Comparison of ENCODE assay signal across 8 mouse cellular contexts in genomic region chr10:60105391-60106145, GRCm38 (mm10). TPM values are rescaled to one million over a fixed set of nuclear protein-coding genes. Genes with fewer than 3 reads are reported as not detected.
DNase-seq lines count a peak whose midpoint lies in the region; ATAC-seq and TF ChIP-seq lines count a peak whose summit lies in the region.

No protein-coding gene starts in this region.

- H3K4me1 ChIP-seq in embryonic facial prominence, embryonic 14.5 days (ENCODE audit: control insufficient read depth, insufficient read depth, low read length) = 0 out of 2 replicates have a peak, but pooled peaks cover 8% of the 10 kb centered on the region
- H3K4me1 ChIP-seq in intestine, embryonic 16.5 days (ENCODE audit: control insufficient read depth, insufficient read depth, low read length) = peaks cover 17% of the 10 kb centered on the region
- H3K4me1 ChIP-seq in olfactory bulb, adult 2 months (ENCODE audit: control insufficient read depth, insufficient read depth, low read length) = peaks cover 33% of the 10 kb centered on the region

- intact Hi-C loops in left cerebral cortex, adult 2 months (cut with DNase I) = loop anchor here (2.0 to 5.0 kb wide), 3 partner anchors 23 to 208 kb away; partner anchors contain the start of genes Anapc16 and Ascc1
- intact Hi-C loops in left cerebral cortex, postnatal 10 days (cut with DNase I) = loop anchor here (5.0 kb wide), 1 partner anchor 103 kb away; the partner anchor contains the start of genes Anapc16 and Ascc1
- intact Hi-C loops in left cerebral cortex, postnatal 25 days (cut with DNase I) = loop anchor here (2.0 kb wide), 3 partner anchors 15 to 209 kb away; partner anchors contain the start of genes Anapc16 and Ascc1

- 20% methylated on average over 18 of the region's 20 CpGs for WGBS in embryonic facial prominence, embryonic 14.5 days
- 26% methylated on average over 20 of the region's 20 CpGs for WGBS in intestine, embryonic 16.5 days
- 20% methylated on average over 20 of the region's 20 CpGs for WGBS in olfactory bulb, adult 2 months

- DNase-seq in left cerebral cortex, adult 2 months (ENCODE audit: extremely low spot score in 1 of 2, low spot score in 2 of 2) = no peak
- no peak for DNase-seq in left cerebral cortex, postnatal 10 days (ENCODE audit: extremely low spot score in 1 of 2, low spot score in 2 of 2)
- no peak for DNase-seq in embryonic facial prominence, embryonic 14.5 days (ENCODE audit: low spot score)
- no peak for DNase-seq in thymus, postnatal 25 days
- DNase-seq in left cerebral cortex, postnatal 25 days (ENCODE audit: low spot score in 2 of 2) = no peak
- DNase-seq in layer of hippocampus, postnatal 10 days (ENCODE audit: low spot score in 2 of 2) = no peak

- ATAC-seq in embryonic facial prominence, embryonic 14.5 days (ENCODE audit: low read depth) = no peak
- ATAC-seq in intestine, embryonic 16.5 days = peak; percentile 34

- H3K27ac ChIP-seq in left cerebral cortex, adult 2 months = peak overlapping the region; percentile 99
- peak overlapping the region; percentile 6; the same call in 1 of the 2 replicates for H3K27ac ChIP-seq in embryonic facial prominence, embryonic 14.5 days (replicated peaks; ENCODE audit: low read depth, low read length)
- no peak overlapping the region for H3K27ac ChIP-seq in intestine, embryonic 16.5 days (ENCODE audit: low read length)
- H3K27ac ChIP-seq in olfactory bulb, adult 2 months (ENCODE audit: insufficient read depth, low read depth, low read length) = peak overlapping the region; percentile 96

- no peaks in the 10 kb centered on the region for H3K9me3 ChIP-seq in embryonic facial prominence, embryonic 14.5 days (ENCODE audit: control insufficient read depth, low read length)
- no peaks in the 10 kb centered on the region for H3K9me3 ChIP-seq in intestine, embryonic 16.5 days (ENCODE audit: control insufficient read depth, low read length)

- no peak; the same call in 1 of the 2 replicates for TF ChIP-seq POLR2A in olfactory bulb, adult 2 months (IDR thresholded peaks at IDR 0.05; ENCODE audit: insufficient read depth, low read depth, low read length)

- peak overlapping the region; percentile 76; the same call in 1 of the 2 replicates for H3K9ac ChIP-seq in embryonic facial prominence, embryonic 14.5 days (ENCODE audit: low read depth, low read length)
- no peak overlapping the region for H3K9ac ChIP-seq in intestine, embryonic 16.5 days (ENCODE audit: low read depth, low read length)

- peaks cover 41% of the 10 kb centered on the region for H3K27me3 ChIP-seq in embryonic facial prominence, embryonic 14.5 days (replicated peaks; ENCODE audit: control insufficient read depth, insufficient read depth, low read length)
- H3K27me3 ChIP-seq in intestine, embryonic 16.5 days (replicated peaks; ENCODE audit: control insufficient read depth, insufficient read depth, low read length) = peaks cover 31% of the 10 kb centered on the region

- peak overlapping the region; percentile 99 for H3K4me2 ChIP-seq in embryonic facial prominence, embryonic 14.5 days (ENCODE audit: low read depth, low read length)
- H3K4me2 ChIP-seq in intestine, embryonic 16.5 days (ENCODE audit: low read depth, low read length) = peak overlapping the region; percentile 99

- H3K4me3 ChIP-seq in left cerebral cortex, adult 2 months = peak overlapping the region; percentile 90
- H3K4me3 ChIP-seq in embryonic facial prominence, embryonic 14.5 days (ENCODE audit: low read depth, low read length) = peak overlapping the region; percentile 66
- H3K4me3 ChIP-seq in intestine, embryonic 16.5 days (ENCODE audit: low read length) = peak overlapping the region; percentile 62; the same call in 1 of the 2 replicates
- peak overlapping the region; percentile 82 for H3K4me3 ChIP-seq in olfactory bulb, adult 2 months (ENCODE audit: insufficient read depth, low read depth, low read length)

- TF ChIP-seq CTCF in left cerebral cortex, adult 2 months (IDR thresholded peaks at IDR 0.05) = no peak
- no peak for TF ChIP-seq CTCF in olfactory bulb, adult 2 months (IDR thresholded peaks at IDR 0.05; ENCODE audit: insufficient read depth, low read depth, low read length)

- H3K36me3 ChIP-seq in embryonic facial prominence, embryonic 14.5 days (ENCODE audit: control insufficient read depth, insufficient read depth, low read length) = 0 out of 2 replicates have a peak, but pooled peaks cover 3% of the 10 kb centered on the region
- no peaks in the 10 kb centered on the region for H3K36me3 ChIP-seq in intestine, embryonic 16.5 days (ENCODE audit: control insufficient read depth, insufficient read depth, low read length)

RNA-seq across cellular contexts. Expression of gene Spock2, which starts 0.5 kb away (rescaled TPM):
- total RNA-seq in left cerebral cortex, adult 2 months (2021) = 100 to 1,000 TPM; 541 to 578 TPM
- total RNA-seq in left cerebral cortex, postnatal 10 days (2021) = 100 to 1,000 TPM; 484 to 496 TPM
- 8.8 and 10.0 TPM in 2 replicates for polyA plus RNA-seq in embryonic facial prominence, embryonic 14.5 days (2014; fragmentation: Nextera tagmentation; extraction: Ambion mirVana)
- polyA plus RNA-seq in intestine, embryonic 16.5 days (2015; fragmentation: Nextera tagmentation; extraction: Ambion mirVana) = 3.4 and 3.6 TPM in 2 replicates
- polyA plus RNA-seq in olfactory bulb, adult 2 months (2012; ENCODE audit: insufficient read depth, insufficient read length, low replicate concordance, missing spikeins) = 129 and 224 TPM in 2 replicates
- total RNA-seq in left cerebral cortex, postnatal 25 days (2021) = 100 to 1,000 TPM; 588 to 602 TPM
- total RNA-seq in layer of hippocampus, postnatal 10 days (2021) = 100 to 1,000 TPM; 446 to 471 TPM
